Mouse (Mus musculus): ENCODE data around the gene Spsb4.

DNA sequence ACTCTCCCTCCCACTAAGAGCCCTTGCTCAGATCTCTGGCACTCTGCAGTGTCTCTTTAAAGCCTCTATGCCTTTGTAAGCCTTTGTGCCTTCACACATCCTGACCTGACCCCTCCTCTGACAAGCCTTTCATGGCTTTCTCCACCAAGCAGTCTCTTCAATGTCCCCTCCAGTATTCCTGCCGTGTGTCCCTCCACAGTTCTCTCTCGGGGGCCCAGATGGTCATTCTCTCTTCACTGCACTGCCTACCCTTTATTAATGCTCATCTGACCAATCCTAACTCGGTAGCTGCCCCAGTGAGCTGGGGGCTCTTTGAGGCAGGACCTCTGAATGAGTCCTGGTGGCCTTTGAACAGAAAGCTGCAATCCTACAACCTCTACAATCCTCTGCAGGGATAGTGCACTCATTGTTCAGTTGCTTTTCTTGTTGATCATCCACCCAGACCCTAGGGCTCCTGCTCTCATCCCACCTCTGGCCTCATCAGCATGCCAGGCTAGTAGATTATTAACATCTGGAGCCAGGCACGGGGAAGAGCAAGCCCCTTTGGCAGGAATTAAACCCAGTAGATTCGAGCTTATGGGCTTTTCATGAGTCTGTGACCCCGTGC, 60.5 kb downstream of the Spsb4 start:
- TF ChIP-seq CTCF (IDR thresholded peaks at IDR 0.05; ENCODE audit: low read depth, low read length) (no peak), POLR2A (IDR thresholded peaks at IDR 0.05; ENCODE audit: extremely low read depth, insufficient read depth, low read length) (no peak)
